Mouse (Mus musculus) left cerebral cortex, postnatal 36 days (tissue): Measurements from ENCODE around the gene Echs1. TPM values are rescaled to one million over a fixed set of nuclear protein-coding genes. Genes with fewer than 3 reads are reported as not detected.
"Not testable (repeated sequence)": the region's sequence is repeated elsewhere in the genome, so short reads cannot be mapped to it uniquely, and the experiment has no call there.

Experiments
- DNase-seq, 2 experiments: peaks; one replicate each; pipeline ENCODE4 v3.0.0; 2021 to 2022; ENCODE audit warnings: low spot score in 2 of 2, mixed read lengths in 1 of 2
- intact Hi-C: fragments of 180-260 bp; cut with DNase I; formaldehyde crosslinking; loops from one replicate; pipeline ENCODE4 v1.15.1; 2025
- total RNA-seq, 2 experiments: library from RNA; stranded (reverse); gene quantifications; 2 replicates each; pipeline ENCODE4 v1.2.3; 2021

The Echs1 gene
- total RNA-seq, result 10 to 100 TPM; 51.0 to 53.0 TPM

GRCm38 (mm10) chr7:140116329-140117054 is at the start of gene Echs1:
Gene Echs1, minus strand, starts transcription at chr7:140116476.
- intact Hi-C loops, result loop anchor here (1.0 to 5.0 kb wide), 2 partner anchors 14 to 34 kb away; partner anchors contain the start of genes Caly and Fuom

GRCm38 (mm10) chr7:140164664-140165063 is 48.4 kb upstream of the Echs1 start, which contains the start of gene Olfr522:
Gene Olfr522, minus strand, starts transcription at chr7:140164764.
- no peak for DNase-seq
- intact Hi-C loops, result no loop called here

More at GRCm38 (mm10) chr7:140116329-140117054, at the start of gene Echs1:
- peak; percentile 85 to 86 for DNase-seq

GRCm38 (mm10) chr7:140160363-140160762 is 44.1 kb upstream of the Echs1 start:
- no peak for DNase-seq
- intact Hi-C loops, result no loop called here

- intact Hi-C loops, result loop anchor here (10.0 kb wide), 1 partner anchor 580 kb away; no protein-coding TSS in a partner anchor
- DNase-seq, result peak; percentile 80 to 84
These were observed 38.1 kb upstream of the Echs1 start, which contains the start of gene Sprn for GRCm38 (mm10) chr7:140154218-140154927. Gene Sprn, minus strand, starts transcription at chr7:140154877.

- intact Hi-C loops, result loop anchor here (2.0 to 10.0 kb wide), 2 partner anchors 581 to 675 kb away; no protein-coding TSS in a partner anchor
- DNase-seq, result no peak
These were observed 37.5 kb upstream of the Echs1 start for GRCm38 (mm10) chr7:140153829-140154217.

GRCm38 (mm10) chr7:140153383-140153782 is 37.1 kb upstream of the Echs1 start:
- peak; percentile 66 to 69 for DNase-seq
- intact Hi-C loops, result loop anchor here (2.0 to 10.0 kb wide), 2 partner anchors 581 to 675 kb away; no protein-coding TSS in a partner anchor

GRCm38 (mm10) chr7:140144550-140144949 is 28.3 kb upstream of the Echs1 start:
- intact Hi-C loops, result no loop called here
- no peak for DNase-seq

GRCm38 (mm10) chr7:140141350-140141749 is 25.1 kb upstream of the Echs1 start:
- DNase-seq, result peak in 1 of 2 experiments; percentile 40
- intact Hi-C loops, result loop anchor here (2.0 kb wide), 1 partner anchor 63 kb away; no protein-coding TSS in a partner anchor

- DNase-seq, result no peak
- intact Hi-C loops, result no loop called here
These were observed 21.7 kb upstream of the Echs1 start for GRCm38 (mm10) chr7:140138021-140138310.

GRCm38 (mm10) chr7:140137135-140138020 is 21.1 kb upstream of the Echs1 start, which contains the start of gene Mtg1:
Gene Mtg1, plus strand, starts transcription at chr7:140137564.
- intact Hi-C loops, result no loop called here

GRCm38 (mm10) chr7:140135106-140135770 is 19.0 kb upstream of the Echs1 start:
- intact Hi-C loops, result no loop called here
- no peak for DNase-seq

More at GRCm38 (mm10) chr7:140137135-140138020, 21.1 kb upstream of the Echs1 start, which contains the start of gene Mtg1:
- DNase-seq, result peak; percentile 98

GRCm38 (mm10) chr7:140134033-140134432 is 17.8 kb upstream of the Echs1 start:
- intact Hi-C loops, result not testable (repeated sequence)

GRCm38 (mm10) chr7:140132184-140132583 is 15.9 kb upstream of the Echs1 start:
- intact Hi-C loops, DNase-seq: not testable (repeated sequence)

More at GRCm38 (mm10) chr7:140134033-140134432, 17.8 kb upstream of the Echs1 start:
- not testable (repeated sequence) for DNase-seq

- intact Hi-C loops, result no loop called here
- no peak for DNase-seq
These were observed 11.6 kb upstream of the Echs1 start for GRCm38 (mm10) chr7:140127911-140128310.

GRCm38 (mm10) chr7:140126934-140127333 is 10.7 kb upstream of the Echs1 start:
- DNase-seq, result no peak
- intact Hi-C loops, result no loop called here

GRCm38 (mm10) chr7:140126022-140126350 is 9.7 kb upstream of the Echs1 start:
- intact Hi-C loops, result no loop called here
- DNase-seq, result no peak

GRCm38 (mm10) chr7:140125278-140126021 is 9.2 kb upstream of the Echs1 start:
- DNase-seq, result peak; percentile 85
- intact Hi-C loops, result no loop called here

- no peak for DNase-seq
- intact Hi-C loops, result no loop called here
These were observed 8.1 kb upstream of the Echs1 start for GRCm38 (mm10) chr7:140124382-140124781.
